Mouse (Mus musculus): ENCODE measurements at regions not wholly inside any gene's neighbourhood (a gene's known extent, or its start where the extent isn't known, plus 50 kb on each side); places are given as distances from the start of the nearest gene placed in this dataset.
A peak's percentile ranks its signal among the peaks of the same experiment; 100 is the strongest.

- H3K4me2 ChIP-seq: no peak overlapping the region
- no peak for ATAC-seq (ENCODE audit: extremely low read depth, insufficient number of reproducible peaks, low FRiP score, low TSS enrichment)
- H3K9ac ChIP-seq: no peak overlapping the region
- H3K27ac ChIP-seq (replicated peaks): no peak overlapping the region
- H3K9me3 ChIP-seq: no peaks in the 10 kb centered on the region
- H3K4me3 ChIP-seq: no peak overlapping the region
- no peaks in the 10 kb centered on the region for H3K36me3 ChIP-seq
- no peaks in the 10 kb centered on the region for H3K27me3 ChIP-seq (replicated peaks)
- WGBS: 66% methylated on average over 11 of the region's 11 CpGs
- no peaks in the 10 kb centered on the region for H3K4me1 ChIP-seq
Measured at GRCm38 (mm10) chr2:74032177-74033021, 121.3 kb upstream of the Atp5g3 start.

GRCm38 (mm10) chr2:74029938-74030337 lies 118.8 kb upstream of the Atp5g3 start:
- no peaks in the 10 kb centered on the region for H3K27me3 ChIP-seq (replicated peaks)
- H3K4me1 ChIP-seq: no peaks in the 10 kb centered on the region
- H3K27ac ChIP-seq (replicated peaks): no peak overlapping the region
- H3K4me3 ChIP-seq: no peak overlapping the region
- H3K4me2 ChIP-seq: no peak overlapping the region
- H3K9ac ChIP-seq: no peak overlapping the region
- WGBS: 52% methylated on average over 9 of the region's 9 CpGs
- no peaks in the 10 kb centered on the region for H3K36me3 ChIP-seq
- H3K9me3 ChIP-seq: no peaks in the 10 kb centered on the region
- no peak for ATAC-seq (ENCODE audit: extremely low read depth, insufficient number of reproducible peaks, low FRiP score, low TSS enrichment)

GRCm38 (mm10) chr2:74027404-74028104 lies 116.4 kb upstream of the Atp5g3 start:
- peak overlapping the region; percentile 18; the same call in 1 of the 2 replicates for H3K4me2 ChIP-seq
- H3K27me3 ChIP-seq (replicated peaks): no peaks in the 10 kb centered on the region
- H3K9ac ChIP-seq: no peak overlapping the region
- no peaks in the 10 kb centered on the region for H3K9me3 ChIP-seq
- H3K4me3 ChIP-seq: no peak overlapping the region
- no peaks in the 10 kb centered on the region for H3K4me1 ChIP-seq
- H3K27ac ChIP-seq (replicated peaks): no peak overlapping the region
- H3K36me3 ChIP-seq: no peaks in the 10 kb centered on the region
- ATAC-seq (ENCODE audit: extremely low read depth, insufficient number of reproducible peaks, low FRiP score, low TSS enrichment): no peak
- WGBS: 59% methylated on average over 11 of the region's 11 CpGs

- Histone ChIP-seq H3K36me3 (no peaks in the 10 kb centered on the region), H3K9ac (no peak overlapping the region), H3K4me1 (no peaks in the 10 kb centered on the region), H3K27me3 (replicated peaks) (no peaks in the 10 kb centered on the region), H3K27ac (replicated peaks) (no peak overlapping the region), H3K4me2 (no peak overlapping the region), H3K4me3 (no peak overlapping the region), H3K9me3 (no peaks in the 10 kb centered on the region)
- no peak for ATAC-seq (ENCODE audit: extremely low read depth, insufficient number of reproducible peaks, low FRiP score, low TSS enrichment)
- WGBS: 81% methylated on average over 7 of the region's 7 CpGs
Measured at GRCm38 (mm10) chr2:74015146-74015545, 104.0 kb upstream of the Atp5g3 start.

GRCm38 (mm10) chr2:74014201-74014600 lies 103.1 kb upstream of the Atp5g3 start:
- H3K9ac ChIP-seq: no peak overlapping the region
- H3K36me3 ChIP-seq: no peaks in the 10 kb centered on the region
- H3K4me1 ChIP-seq: no peaks in the 10 kb centered on the region
- ATAC-seq (ENCODE audit: extremely low read depth, insufficient number of reproducible peaks, low FRiP score, low TSS enrichment): no peak
- no peak overlapping the region for H3K4me2 ChIP-seq
- no peak overlapping the region for H3K27ac ChIP-seq (replicated peaks)
- H3K4me3 ChIP-seq: no peak overlapping the region
- H3K9me3 ChIP-seq: no peaks in the 10 kb centered on the region
- WGBS: 71% methylated on average over 3 of the region's 3 CpGs
- H3K27me3 ChIP-seq (replicated peaks): no peaks in the 10 kb centered on the region

GRCm38 (mm10) chr2:73998531-73998930 lies 87.4 kb upstream of the Atp5g3 start:
- no peak for ATAC-seq (ENCODE audit: extremely low read depth, insufficient number of reproducible peaks, low FRiP score, low TSS enrichment)
- H3K27ac ChIP-seq (replicated peaks): no peak overlapping the region
- no peak overlapping the region for H3K4me3 ChIP-seq
- 10% methylated on average over 2 of the region's 2 CpGs for WGBS
- H3K9ac ChIP-seq: no peak overlapping the region
- H3K36me3 ChIP-seq: no peaks in the 10 kb centered on the region
- peaks cover 39% of the 10 kb centered on the region for H3K27me3 ChIP-seq (replicated peaks)
- no peaks in the 10 kb centered on the region for H3K9me3 ChIP-seq
- H3K4me2 ChIP-seq: no peak overlapping the region
- H3K4me1 ChIP-seq: no peaks in the 10 kb centered on the region

GRCm38 (mm10) chr2:73996986-73997385 lies 85.9 kb upstream of the Atp5g3 start:
- no peak overlapping the region for H3K4me3 ChIP-seq
- H3K9ac ChIP-seq: no peak overlapping the region
- 58% methylated on average over 5 of the region's 5 CpGs for WGBS
- no peaks in the 10 kb centered on the region for H3K4me1 ChIP-seq
- H3K27ac ChIP-seq (replicated peaks): no peak overlapping the region
- no peaks in the 10 kb centered on the region for H3K9me3 ChIP-seq
- H3K36me3 ChIP-seq: no peaks in the 10 kb centered on the region
- no peak overlapping the region for H3K4me2 ChIP-seq
- no peak for ATAC-seq (ENCODE audit: extremely low read depth, insufficient number of reproducible peaks, low FRiP score, low TSS enrichment)
- H3K27me3 ChIP-seq (replicated peaks): peaks cover 44% of the 10 kb centered on the region

GRCm38 (mm10) chr2:73991818-73992217 lies 80.7 kb upstream of the Atp5g3 start:
- Histone ChIP-seq H3K4me3 (no peak overlapping the region), H3K9me3 (no peaks in the 10 kb centered on the region), H3K4me1 (no peaks in the 10 kb centered on the region), H3K27me3 (replicated peaks) (peaks cover 15% of the 10 kb centered on the region), H3K9ac (no peak overlapping the region), H3K36me3 (no peaks in the 10 kb centered on the region), H3K4me2 (no peak overlapping the region), H3K27ac (replicated peaks) (no peak overlapping the region)
- 77% methylated on average over 11 of the region's 11 CpGs for WGBS
- ATAC-seq (ENCODE audit: extremely low read depth, insufficient number of reproducible peaks, low FRiP score, low TSS enrichment): no peak

- ATAC-seq (ENCODE audit: extremely low read depth, insufficient number of reproducible peaks, low FRiP score, low TSS enrichment): no peak
- Histone ChIP-seq H3K9me3 (no peaks in the 10 kb centered on the region), H3K27ac (replicated peaks) (no peak overlapping the region), H3K9ac (no peak overlapping the region), H3K4me2 (no peak overlapping the region), H3K36me3 (no peaks in the 10 kb centered on the region), H3K4me1 (no peaks in the 10 kb centered on the region), H3K27me3 (replicated peaks) (peaks cover 17% of the 10 kb centered on the region; the same call in 1 of the 2 replicates), H3K4me3 (no peak overlapping the region)
- 79% methylated on average over 10 of the region's 10 CpGs for WGBS
Measured at GRCm38 (mm10) chr2:73987441-73988105, 76.4 kb upstream of the Atp5g3 start.

- H3K9me3 ChIP-seq: no peaks in the 10 kb centered on the region
- no peak overlapping the region for H3K27ac ChIP-seq (replicated peaks)
- no peaks in the 10 kb centered on the region for H3K36me3 ChIP-seq
- WGBS: 67% methylated on average over 6 of the region's 6 CpGs
- H3K9ac ChIP-seq: no peak overlapping the region
- peaks cover 15% of the 10 kb centered on the region; the same call in 1 of the 2 replicates for H3K27me3 ChIP-seq (replicated peaks)
- no peak overlapping the region for H3K4me3 ChIP-seq
- no peaks in the 10 kb centered on the region for H3K4me1 ChIP-seq
- ATAC-seq (ENCODE audit: extremely low read depth, insufficient number of reproducible peaks, low FRiP score, low TSS enrichment): no peak
- H3K4me2 ChIP-seq: no peak overlapping the region
Measured at GRCm38 (mm10) chr2:73985911-73986250, 74.8 kb upstream of the Atp5g3 start.

GRCm38 (mm10) chr2:73985238-73985910 lies 74.2 kb upstream of the Atp5g3 start:
- H3K27ac ChIP-seq (replicated peaks): no peak overlapping the region
- H3K4me1 ChIP-seq: no peaks in the 10 kb centered on the region
- no peaks in the 10 kb centered on the region for H3K9me3 ChIP-seq
- no peak overlapping the region for H3K9ac ChIP-seq
- H3K4me2 ChIP-seq: no peak overlapping the region
- ATAC-seq (ENCODE audit: extremely low read depth, insufficient number of reproducible peaks, low FRiP score, low TSS enrichment): no peak
- WGBS: 71% methylated on average over 14 of the region's 14 CpGs
- H3K4me3 ChIP-seq: no peak overlapping the region
- H3K27me3 ChIP-seq (replicated peaks): peaks cover 15% of the 10 kb centered on the region; the same call in 1 of the 2 replicates
- H3K36me3 ChIP-seq: no peaks in the 10 kb centered on the region
